28 mouse cellular contexts compared by ENCODE assay signal in the genomic region with DNA sequence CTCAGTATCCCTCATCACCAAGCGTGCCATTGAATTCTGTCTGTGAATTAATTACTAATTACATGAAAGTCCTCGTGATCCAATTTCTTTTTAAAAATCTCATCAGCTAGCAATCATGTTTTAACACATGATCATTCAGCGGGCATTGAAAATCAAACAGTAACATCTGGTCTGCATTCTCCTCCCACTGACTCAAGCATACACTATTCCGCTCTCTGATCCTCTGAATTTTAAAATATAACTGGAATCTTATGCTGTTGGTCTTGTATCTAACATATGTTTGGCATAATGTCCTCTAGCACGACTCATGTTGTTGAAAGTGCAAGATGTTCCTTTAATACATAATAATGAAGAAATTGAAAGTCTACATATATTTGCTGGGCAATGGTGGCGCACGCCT.
"Had no signal": no experiment of that assay in that cellular context is flagged by ENCODE, and none has a peak within 500 bp of the region (broad histone marks: within the 10 kb centered on the region; RNA-seq: fewer than 3 reads in every experiment).

No protein-coding gene starts in this region.

- ATAC-seq: hindbrain, embryonic 16.5 days; inflammation-experienced regulatory T-cells, adult 6 months; intestine, embryonic 15.5 days; intestine, postnatal 0 days had no signal

- H3K27me3 ChIP-seq: heart, embryonic 12.5 days; hindbrain, embryonic 12.5 days; intestine, embryonic 15.5 days; limb, embryonic 12.5 days; liver, embryonic 13.5 days; liver, embryonic 15.5 days had no signal

- H3K9ac ChIP-seq: heart, embryonic 12.5 days; hindbrain, embryonic 12.5 days; hindbrain, embryonic 14.5 days; intestine, embryonic 15.5 days; limb, embryonic 12.5 days; liver, embryonic 13.5 days; liver, embryonic 15.5 days; liver, postnatal 0 days had no signal

- H3K27ac ChIP-seq: heart, embryonic 10.5 days; hindbrain, embryonic 10.5 days; hindbrain, embryonic 12.5 days; hindbrain, embryonic 14.5 days; intestine, embryonic 15.5 days; layer of hippocampus, adult 2 months; limb, embryonic 10.5 days; limb, embryonic 12.5 days; liver, embryonic 13.5 days; liver, embryonic 15.5 days had no signal

- H3K4me2 ChIP-seq: heart, embryonic 12.5 days; hindbrain, embryonic 12.5 days; hindbrain, embryonic 14.5 days; intestine, embryonic 15.5 days; limb, embryonic 12.5 days; liver, embryonic 11.5 days; liver, embryonic 13.5 days; liver, embryonic 15.5 days had no signal

- DNase-seq: gastrocnemius, postnatal 25 days; heart, adult 18-20 months; heart, postnatal 10 days; heart, postnatal 4 days; kidney, adult 18-20 months; kidney, adult 8-10 months; kidney, postnatal 10 days; kidney, postnatal 25 days; kidney, postnatal 4 days; layer of hippocampus, adult 9-11 months; layer of hippocampus, postnatal 36 days; liver; liver, embryonic 13.5 days; liver, postnatal 0 days had no signal

- H3K4me3 ChIP-seq: heart, embryonic 10.5 days; heart, embryonic 12.5 days; hindbrain, embryonic 10.5 days; hindbrain, embryonic 12.5 days; intestine, embryonic 15.5 days; layer of hippocampus, adult 2 months; limb, embryonic 10.5 days; limb, embryonic 12.5 days; liver, embryonic 13.5 days; liver, embryonic 15.5 days had no signal

- H3K4me1 ChIP-seq: heart, embryonic 10.5 days; heart, embryonic 12.5 days; hindbrain, embryonic 10.5 days; hindbrain, embryonic 12.5 days; intestine, embryonic 15.5 days; limb, embryonic 10.5 days; limb, embryonic 12.5 days; liver, embryonic 13.5 days; liver, embryonic 15.5 days had no signal

- H3K9me3 ChIP-seq: heart, embryonic 10.5 days; heart, embryonic 12.5 days; hindbrain, embryonic 10.5 days; hindbrain, embryonic 12.5 days; intestine, embryonic 15.5 days; limb, embryonic 10.5 days; limb, embryonic 12.5 days; liver, embryonic 13.5 days; liver, embryonic 15.5 days had no signal

- H3K36me3 ChIP-seq: heart, embryonic 10.5 days; heart, embryonic 12.5 days; hindbrain, embryonic 10.5 days; hindbrain, embryonic 12.5 days; intestine, embryonic 15.5 days; limb, embryonic 10.5 days; limb, embryonic 12.5 days; liver, embryonic 13.5 days; liver, embryonic 15.5 days had no signal
